Mouse (Mus musculus) neural tube, embryonic 11.5 days (tissue): ENCODE data around the gene Chrnb4. TPM values are rescaled to one million over a fixed set of nuclear protein-coding genes. Genes with fewer than 3 reads are reported as not detected.

Experiments
- ATAC-seq: fragments of 200-750 bp; cut with Nextera tagmentation; 2 replicates; pipeline ENCODE4 v1.8.0; 2017; ENCODE audit warnings: moderate number of reproducible peaks, mild to moderate bottlenecking, moderate TSS enrichment, moderate library complexity; ENCODE audit not compliant: insufficient read depth, low FRiP score, low TSS enrichment
- DNase-seq: peaks from one replicate; pipeline ENCODE4 v3.0.0-alpha.2; 2015; ENCODE audit warnings: low spot score
- H3K27ac ChIP-seq: fragments of 300-500 bp; sonication (generic); 2 replicates; pipeline ENCODE4 v1.5.1; 2014; ENCODE audit warnings: low read depth, mild to moderate bottlenecking, low read length
- H3K27me3 ChIP-seq: fragments of 300-500 bp; sonication (generic); 2 replicates; pipeline ENCODE4 v1.6.1; 2014; ENCODE audit warnings: mild to moderate bottlenecking, low read length, mixed read lengths; ENCODE audit not compliant: control insufficient read depth, insufficient read depth
- H3K36me3 ChIP-seq: fragments of 300-500 bp; sonication (generic); 2 replicates; pipeline ENCODE4 v1.6.1; 2014; ENCODE audit warnings: mild to moderate bottlenecking, low read length, moderate library complexity, mixed read lengths; ENCODE audit not compliant: control insufficient read depth, insufficient read depth
- H3K4me1 ChIP-seq: fragments of 300-500 bp; sonication (generic); 2 replicates; pipeline ENCODE4 v1.6.1; 2014; ENCODE audit warnings: low read length, mixed read lengths; ENCODE audit not compliant: control insufficient read depth, insufficient read depth
- H3K4me2 ChIP-seq: fragments of 300-500 bp; sonication (generic); 2 replicates; pipeline ENCODE4 v1.6.1; 2014; ENCODE audit warnings: low read depth, mild to moderate bottlenecking, moderate library complexity
- H3K4me3 ChIP-seq: fragments of 300-500 bp; sonication (generic); 2 replicates; pipeline ENCODE4 v1.5.1; 2014; ENCODE audit warnings: low read depth, low read length
- H3K9ac ChIP-seq: fragments of 300-500 bp; sonication (generic); 2 replicates; pipeline ENCODE4 v1.6.1; 2014; ENCODE audit warnings: mild to moderate bottlenecking, low read length
- H3K9me3 ChIP-seq: fragments of 300-500 bp; sonication (generic); 2 replicates; pipeline ENCODE4 v1.6.1; 2016; ENCODE audit warnings: low read length; ENCODE audit not compliant: control insufficient read depth
- WGBS: fragments of 180-500 bp; shearing (Covaris S2); extraction: QIAGEN DNeasy Blood & Tissue Kit; methylation state at CpG from one replicate; pipeline ENCODE4 v1.1.7; 2014; 5-methylcytosine and 5-hydroxymethylcytosine counted together
- polyA plus RNA-seq: library from polyadenylated mRNA; unstranded; fragments of >200 nt; fragmentation: Nextera tagmentation; extraction: Ambion mirVana; gene quantifications from 2 replicates; pipeline ENCODE4 v1.2.1, GENCODE M21; 2014

Gene Chrnb4
- polyA plus RNA-seq, 1 experiment from 2014 or later, result 6.2 TPM

- H3K4me3 ChIP-seq, result no peak overlapping the region
- H3K9ac ChIP-seq, result no peak overlapping the region
- ATAC-seq (no peak), DNase-seq (no peak)
- no peak overlapping the region for H3K27ac ChIP-seq
- no peaks in the 10 kb centered on the region for H3K27me3 ChIP-seq
- H3K36me3 ChIP-seq, result no peaks in the 10 kb centered on the region
- no peaks in the 10 kb centered on the region for H3K9me3 ChIP-seq
- 72% methylated on average over 4 of the region's 4 CpGs for WGBS
- no peak overlapping the region for H3K4me2 ChIP-seq
- H3K4me1 ChIP-seq, result no peaks in the 10 kb centered on the region
Observed at GRCm38 (mm10) chr9:55003609-55004008, 45.0 kb downstream of the Chrnb4 start.

DNA sequence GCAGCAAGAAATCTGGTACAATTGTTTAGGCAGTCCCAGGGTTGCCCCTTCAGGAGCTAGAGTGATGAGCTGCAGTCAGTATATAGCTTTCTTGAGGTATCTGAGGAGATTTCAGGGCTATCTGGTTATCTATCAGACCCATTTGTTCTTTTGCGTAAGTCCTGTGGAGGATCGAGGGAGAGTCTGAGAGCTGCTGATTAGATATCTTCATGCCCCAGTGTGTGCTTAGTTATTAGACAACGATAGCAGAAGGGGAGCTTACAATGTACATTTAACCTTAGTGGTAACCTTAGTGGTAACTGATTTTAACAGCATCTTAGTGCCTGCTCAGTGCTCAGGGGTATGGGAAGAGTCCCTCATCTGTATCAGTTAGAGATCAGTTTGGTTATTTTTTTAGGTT, 52.9 kb downstream of the Chrnb4 start:
- WGBS, result 94% methylated on average over 3 of the region's 3 CpGs
- DNase-seq (no peak), ATAC-seq (no peak)
- Histone ChIP-seq H3K36me3 (no peaks in the 10 kb centered on the region), H3K27ac (no peak overlapping the region), H3K9ac (no peak overlapping the region), H3K4me3 (no peak overlapping the region), H3K9me3 (no peaks in the 10 kb centered on the region), H3K4me2 (no peak overlapping the region), H3K27me3 (no peaks in the 10 kb centered on the region), H3K4me1 (no peaks in the 10 kb centered on the region)

DNA sequence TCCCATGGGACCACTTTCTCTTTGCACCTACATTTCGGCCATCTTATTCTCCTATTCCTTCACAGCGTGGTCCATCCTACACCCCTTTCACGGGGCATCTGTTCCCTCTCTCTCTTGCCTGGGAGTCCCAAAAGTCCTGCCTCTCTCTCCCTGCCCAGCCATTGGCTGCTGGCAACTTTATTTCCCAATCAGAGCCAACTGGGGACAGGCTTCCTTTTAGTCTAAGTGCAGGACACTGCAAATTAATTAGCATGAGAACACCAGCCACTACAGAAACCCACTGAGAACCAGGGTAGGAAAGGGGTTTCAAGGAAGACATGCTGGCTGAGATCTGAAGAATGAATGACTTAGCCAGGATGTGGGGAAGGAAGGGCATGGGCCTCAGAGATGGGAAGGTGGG, 54.2 kb downstream of the Chrnb4 start:
- H3K4me2 ChIP-seq, result no peak overlapping the region
- no peak for ATAC-seq

GRCm38 (mm10) chr9:54990362-54990761, 58.2 kb downstream of the Chrnb4 start:
- Histone ChIP-seq H3K9me3 (no peaks in the 10 kb centered on the region), H3K27me3 (no peaks in the 10 kb centered on the region), H3K4me3 (no peak overlapping the region), H3K36me3 (no peaks in the 10 kb centered on the region), H3K9ac (no peak overlapping the region), H3K4me1 (no peaks in the 10 kb centered on the region), H3K27ac (no peak overlapping the region), H3K4me2 (no peak overlapping the region)
- 81% methylated on average over 3 of the region's 3 CpGs for WGBS
- no peak for DNase-seq
- ATAC-seq, result no peak

More for the DNA sequence above, 54.2 kb downstream of the Chrnb4 start:
- no peak for DNase-seq
- no peaks in the 10 kb centered on the region for H3K4me1 ChIP-seq
- no peaks in the 10 kb centered on the region for H3K36me3 ChIP-seq
- H3K27me3 ChIP-seq, result no peaks in the 10 kb centered on the region
- no peak overlapping the region for H3K4me3 ChIP-seq
- no peak overlapping the region for H3K9ac ChIP-seq
- H3K27ac ChIP-seq, result no peak overlapping the region
- WGBS, result 47% methylated on average over 3 of the region's 3 CpGs
- no peaks in the 10 kb centered on the region for H3K9me3 ChIP-seq

DNA sequence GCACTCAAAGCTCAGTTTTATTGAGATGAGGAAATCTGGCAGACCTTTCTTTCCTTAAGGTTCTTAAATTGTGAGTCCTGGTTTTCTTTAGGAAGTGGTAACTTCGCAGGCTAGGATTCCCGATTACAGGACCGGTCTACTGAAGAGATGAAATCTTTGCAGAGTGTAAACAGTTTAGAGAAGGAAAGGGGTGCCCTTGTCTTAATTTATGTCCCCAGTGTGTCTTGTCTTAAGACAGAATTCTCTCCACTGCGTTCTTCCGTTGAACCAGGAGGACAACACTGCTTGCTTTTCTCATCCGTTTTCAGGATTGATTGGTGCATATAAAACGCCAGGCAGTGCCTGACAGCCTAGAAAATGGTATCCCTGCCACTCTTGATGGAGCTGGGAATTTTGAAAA, 66.2 kb downstream of the Chrnb4 start:
- Histone ChIP-seq H3K27me3 (peaks cover 12% of the 10 kb centered on the region), H3K9me3 (no peaks in the 10 kb centered on the region), H3K9ac (no peak overlapping the region), H3K36me3 (no peaks in the 10 kb centered on the region), H3K27ac (no peak overlapping the region), H3K4me1 (0 out of 2 replicates have a peak, but pooled peaks cover 3% of the 10 kb centered on the region), H3K4me3 (peak overlapping the region; percentile 59), H3K4me2 (peak overlapping the region; percentile 83)
- 4% methylated on average over 7 of the region's 7 CpGs for WGBS
- DNase-seq (no peak), ATAC-seq (no peak)

- H3K4me1 ChIP-seq, result 0 out of 2 replicates have a peak, but pooled peaks cover 3% of the 10 kb centered on the region
- peak; percentile 81 for DNase-seq
- peak overlapping the region; percentile 41; the same call in 1 of the 2 replicates for H3K9ac ChIP-seq
- peak overlapping the region; percentile 83 for H3K4me2 ChIP-seq
- ATAC-seq, result peak; percentile 83
- no peak overlapping the region for H3K27ac ChIP-seq
- peak overlapping the region; percentile 59 for H3K4me3 ChIP-seq
- no peaks in the 10 kb centered on the region for H3K9me3 ChIP-seq
- H3K27me3 ChIP-seq, result peaks cover 12% of the 10 kb centered on the region
- under 1% methylated on average over 70 of the region's 85 CpGs for WGBS
- H3K36me3 ChIP-seq, result no peaks in the 10 kb centered on the region
Observed at GRCm38 (mm10) chr9:54981291-54982191, 67.0 kb downstream of the Chrnb4 start.

DNA sequence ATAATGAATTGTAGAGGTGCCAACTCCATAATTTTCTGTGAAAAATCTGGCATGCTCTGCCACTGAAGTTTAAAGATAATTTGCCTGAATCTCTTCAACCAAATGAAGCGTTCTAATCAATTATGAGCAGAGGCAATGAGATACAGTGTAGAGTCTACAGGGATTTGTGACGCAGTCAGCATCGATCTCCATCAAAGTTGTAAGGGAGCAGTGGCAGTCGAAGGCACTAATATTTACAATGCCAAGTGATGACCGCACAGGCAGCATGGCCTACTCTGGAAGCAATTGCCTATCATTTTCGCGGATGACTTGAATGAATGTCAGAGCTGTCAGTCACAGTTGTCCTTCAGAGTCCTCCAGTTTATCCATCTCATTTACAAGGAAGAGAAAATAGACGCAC, 67.9 kb downstream of the Chrnb4 start, which contains the start of gene Chrna5:
Gene Chrna5 (plus strand): TSS at position 207 of the 400 bp plus-strand sequence.
- peak within 1 kb of the TSS; percentile 59 for H3K4me3 ChIP-seq
- H3K27me3 ChIP-seq, result peaks cover 12% of the 10 kb centered on the region
- H3K4me2 ChIP-seq, result peak within 1 kb of the TSS; percentile 83
- DNase-seq (no peak), ATAC-seq (no peak)
- H3K36me3 ChIP-seq, result no peaks in the 10 kb centered on the region
- no peak within 1 kb of the TSS for H3K27ac ChIP-seq
- no peaks in the 10 kb centered on the region for H3K9me3 ChIP-seq
- 61% methylated on average over 8 of the region's 8 CpGs for WGBS
- 0 out of 2 replicates have a peak, but pooled peaks cover 3% of the 10 kb centered on the region for H3K4me1 ChIP-seq
- H3K9ac ChIP-seq, result peak within 1 kb of the TSS; percentile 41; the same call in 1 of the 2 replicates
